Mouse (Mus musculus) megakaryocyte, embryonic 14.5 days (primary cell): Measurements from ENCODE around the gene Pcgf6.

Source experiments
- FLI1 ChIP-seq: IDR thresholded peaks from 2 replicates; pipeline ENCODE4 v1.6.1; 2012; ENCODE audit warnings: low read length, inconsistent platforms, mixed read lengths
- GATA1 ChIP-seq: IDR thresholded peaks from 3 replicates; pipeline ENCODE4 v1.6.1; 2012; ENCODE audit warnings: mixed read lengths, low read length, inconsistent platforms, borderline replicate concordance

DNA sequence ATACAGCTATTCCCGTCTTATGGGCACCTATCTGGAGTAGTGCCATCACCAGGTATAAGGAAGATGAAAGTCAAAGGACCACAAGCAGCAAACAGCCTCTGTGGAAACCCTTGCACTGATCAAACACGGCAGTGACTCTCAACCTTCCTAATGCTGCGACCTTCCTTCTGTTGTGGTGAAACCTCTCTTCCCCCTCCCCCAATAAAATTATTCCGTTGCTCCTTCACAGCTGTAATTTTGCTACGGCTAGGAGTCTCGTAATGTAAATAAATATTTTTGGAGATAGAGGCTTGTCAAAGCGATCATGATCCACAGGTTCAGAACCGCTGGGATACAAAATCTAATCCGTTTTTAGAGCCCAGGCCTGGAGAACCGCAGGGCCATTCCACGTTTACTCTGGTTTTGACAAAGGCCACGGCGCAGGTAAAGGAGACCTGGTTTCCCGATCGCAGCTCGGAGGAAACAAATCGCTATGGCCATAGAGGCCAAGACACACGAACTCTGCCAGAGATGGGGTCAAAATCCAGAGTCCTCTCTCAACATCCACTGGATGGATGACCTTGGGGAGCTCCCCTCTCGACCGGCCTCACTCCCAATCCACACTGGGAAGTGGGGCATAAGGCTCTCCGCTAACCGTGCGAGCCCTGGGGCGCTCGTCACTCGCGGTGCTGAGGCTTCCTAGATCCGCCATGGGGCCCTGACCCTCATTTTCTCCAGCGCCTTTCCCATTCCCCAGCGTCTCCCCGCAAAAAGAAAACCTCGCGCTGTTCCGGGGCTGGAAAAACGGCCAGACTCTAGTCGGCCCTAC, 39.2 kb upstream of the Pcgf6 start:
- no peak for TF ChIP-seq GATA1
- no peak for TF ChIP-seq FLI1
